Mouse (Mus musculus) MEL (cell line): Measurements from ENCODE around the gene Nav1. TPM values are rescaled to one million over a fixed set of nuclear protein-coding genes. Genes with fewer than 3 reads are reported as not detected.

ENCODE experiments used
- DNase-seq: peaks from one replicate; pipeline ENCODE4 v3.0.0; 2011; ENCODE audit warnings: low read depth, low spot score
- H3K27ac ChIP-seq: 2 replicates; pipeline ENCODE4 v1.5.1; 2012; ENCODE audit warnings: low read depth, mild to moderate bottlenecking, control low read depth, low read length, moderate library complexity; ENCODE audit not compliant: control insufficient read depth
- H3K27me3 ChIP-seq, 2 experiments: fragments of 150-350 bp in 1 of 2; sonication (generic) in 1 of 2; 2 replicates each; pipeline ENCODE4 v1.6.1; 2012; ENCODE audit warnings: low read length in 2 of 2, mild to moderate bottlenecking in 2 of 2, improper control_type of control experiment in 1 of 2, moderate library complexity in 1 of 2; ENCODE audit not compliant: insufficient read depth in 2 of 2, control insufficient read depth in 1 of 2
- H3K36me3 ChIP-seq, 2 experiments: 2 replicates each; pipeline ENCODE4 v1.6.1; 2012 to 2014; ENCODE audit warnings: low read length in 2 of 2, improper control_type of control experiment in 1 of 2, inconsistent platforms in 1 of 2, mild to moderate bottlenecking in 1 of 2; ENCODE audit not compliant: insufficient read depth in 2 of 2, control insufficient read depth in 1 of 2
- H3K4me1 ChIP-seq, 2 experiments: fragments of 150-350 bp in 1 of 2; sonication (generic) in 1 of 2; 2 replicates each; pipeline ENCODE4 v1.6.1; 2012; ENCODE audit warnings: low read length in 2 of 2, improper control_type of control experiment in 1 of 2, mild to moderate bottlenecking in 1 of 2; ENCODE audit not compliant: insufficient read depth in 2 of 2, control insufficient read depth in 1 of 2
- H3K4me3 ChIP-seq, 2 experiments: fragments of 150-350 bp in 1 of 2; sonication (generic) in 1 of 2; 2 replicates each; pipeline ENCODE4 v1.5.1; 2012; ENCODE audit warnings: low read depth in 2 of 2, low read length in 2 of 2, mild to moderate bottlenecking in 2 of 2, moderate library complexity in 2 of 2, control low read depth in 1 of 2, improper control_type of control experiment in 1 of 2; ENCODE audit not compliant: control insufficient read depth in 1 of 2, insufficient read depth in 1 of 2
- H3K79me2 ChIP-seq: 2 replicates; pipeline ENCODE4 v1.6.1; 2012; ENCODE audit warnings: mild to moderate bottlenecking, low read length, moderate library complexity; ENCODE audit not compliant: control insufficient read depth, poor library complexity, insufficient read depth
- H3K9ac ChIP-seq: 2 replicates; pipeline ENCODE4 v1.6.1; 2012; ENCODE audit warnings: low read depth, mild to moderate bottlenecking, control low read depth, low read length, moderate library complexity; ENCODE audit not compliant: control insufficient read depth, poor library complexity, severe bottlenecking
- H3K9me3 ChIP-seq: fragments of 150-350 bp; sonication (generic); replicated peaks from 2 replicates; pipeline ENCODE4 v1.6.1; 2012; ENCODE audit warnings: mild to moderate bottlenecking, low read length, improper control_type of control experiment, moderate library complexity; ENCODE audit not compliant: insufficient read depth
- BHLHE40 ChIP-seq: IDR thresholded peaks from 2 replicates; pipeline ENCODE4 v1.6.1; 2012; ENCODE audit warnings: low read depth, mild to moderate bottlenecking, inconsistent platforms, low read length, improper control_type of control experiment, borderline replicate concordance
- CHD1 ChIP-seq: IDR thresholded peaks from 2 replicates; pipeline ENCODE4 v1.6.1; 2012; ENCODE audit warnings: low read depth, mild to moderate bottlenecking, inconsistent platforms, low read length, improper control_type of control experiment
- CHD2 ChIP-seq: IDR thresholded peaks from 2 replicates; pipeline ENCODE4 v1.6.1; 2011; ENCODE audit warnings: low read length, improper control_type of control experiment
- CTCF ChIP-seq, 3 experiments: IDR thresholded peaks in 2 of 3; conservative IDR thresholded peaks in 1 of 3; 2 replicates each; pipeline ENCODE4 v1.5.1; 2011 to 2012; ENCODE audit warnings: low read length in 3 of 3, low read depth in 2 of 3, mild to moderate bottlenecking in 2 of 3, improper control_type of control experiment in 1 of 3, inconsistent platforms in 1 of 3, mixed read lengths in 1 of 3, moderate library complexity in 1 of 3; ENCODE audit not compliant: control insufficient read depth in 1 of 3, insufficient read depth in 1 of 3, poor library complexity in 1 of 3, severe bottlenecking in 1 of 3
- E2F4 ChIP-seq: IDR thresholded peaks from 2 replicates; pipeline ENCODE4 v1.6.1; 2011; ENCODE audit warnings: low read depth, low read length, improper control_type of control experiment, borderline replicate concordance
- ELF1 ChIP-seq: IDR thresholded peaks from 2 replicates; pipeline ENCODE4 v1.6.1; 2014; ENCODE audit warnings: low read depth, mild to moderate bottlenecking, inconsistent platforms, low read length, improper control_type of control experiment, moderate library complexity
- GABPA ChIP-seq: IDR thresholded peaks from 2 replicates; pipeline ENCODE4 v1.6.1; 2012; ENCODE audit warnings: low read depth, mild to moderate bottlenecking, inconsistent platforms, low read length, improper control_type of control experiment, moderate library complexity
- GATA1 ChIP-seq: IDR thresholded peaks from 2 replicates; pipeline ENCODE4 v1.6.1; 2011; ENCODE audit warnings: low read depth, low read length, improper control_type of control experiment
- HCFC1 ChIP-seq: IDR thresholded peaks from 2 replicates; pipeline ENCODE4 v1.6.1; 2012; ENCODE audit warnings: low read depth, mild to moderate bottlenecking, inconsistent platforms, low read length, improper control_type of control experiment, moderate library complexity
- JUND ChIP-seq: IDR thresholded peaks from 2 replicates; pipeline ENCODE4 v1.6.1; 2011; ENCODE audit warnings: low read depth, mild to moderate bottlenecking, improper control_type of control experiment, low read length
- MAFK ChIP-seq: IDR thresholded peaks from 2 replicates; pipeline ENCODE4 v1.6.1; 2011; ENCODE audit warnings: low read depth, mild to moderate bottlenecking, low read length, improper control_type of control experiment, borderline replicate concordance
- MAX ChIP-seq: IDR thresholded peaks from 2 replicates; pipeline ENCODE4 v1.6.1; 2011; ENCODE audit warnings: low read length, improper control_type of control experiment
- MEF2A ChIP-seq: IDR thresholded peaks from 2 replicates; pipeline ENCODE4 v1.6.1; 2014; ENCODE audit warnings: low read depth, mild to moderate bottlenecking, inconsistent platforms, low read length, improper control_type of control experiment; ENCODE audit not compliant: poor library complexity, insufficient replicate concordance, severe bottlenecking; ENCODE audit errors: extremely low read depth
- MXI1 ChIP-seq: IDR thresholded peaks from 2 replicates; pipeline ENCODE4 v1.6.1; 2011; ENCODE audit warnings: mild to moderate bottlenecking, low read depth, low read length, improper control_type of control experiment
- MYB ChIP-seq: IDR thresholded peaks from 2 replicates; pipeline ENCODE4 v1.6.1; 2011; ENCODE audit warnings: mild to moderate bottlenecking, low read depth, low read length, improper control_type of control experiment
- MYC ChIP-seq: IDR thresholded peaks from 2 replicates; pipeline ENCODE4 v1.6.1; 2011; ENCODE audit warnings: low read depth, mild to moderate bottlenecking, low read length, improper control_type of control experiment, moderate library complexity
- NELFE ChIP-seq: IDR thresholded peaks from 2 replicates; pipeline ENCODE4 v1.6.1; 2011; ENCODE audit warnings: low read depth, low read length, improper control_type of control experiment
- SIN3A ChIP-seq: IDR thresholded peaks from 2 replicates; pipeline ENCODE4 v1.6.1; 2012; ENCODE audit warnings: low read length, improper control_type of control experiment, inconsistent platforms
- SMC3 ChIP-seq: IDR thresholded peaks from 2 replicates; pipeline ENCODE4 v1.6.1; 2011; ENCODE audit warnings: low read depth, low read length, improper control_type of control experiment
- USF2 ChIP-seq, 2 experiments: IDR thresholded peaks; 2 replicates each; pipeline ENCODE4 v1.6.1; 2011 to 2012; ENCODE audit warnings: improper control_type of control experiment in 2 of 2, low read length in 2 of 2, borderline replicate concordance in 1 of 2, inconsistent platforms in 1 of 2, low read depth in 1 of 2, mild to moderate bottlenecking in 1 of 2; ENCODE audit not compliant: insufficient read depth in 1 of 2
- ZMIZ1 ChIP-seq: IDR thresholded peaks from 2 replicates; pipeline ENCODE4 v1.6.1; 2012; ENCODE audit warnings: low read depth, mild to moderate bottlenecking, inconsistent platforms, low read length, improper control_type of control experiment, moderate library complexity
- polyA plus RNA-seq, 2 experiments: library from polyadenylated mRNA; stranded (reverse) in 1 of 2; unstranded in 1 of 2; fragments of >175 nt in 1 of 2; fragments of >200 nt in 1 of 2; gene quantifications; 2 replicates each; pipeline versions ENCODE4 v1.2.1 to v1.2.4; 2012; ENCODE audit warnings: low replicate concordance in 2 of 2, low read depth in 1 of 2; ENCODE audit not compliant: insufficient read length in 2 of 2, insufficient read depth in 1 of 2, missing spikeins in 1 of 2
- total RNA-seq: library from RNA; depleted of rRNA; stranded (reverse); fragments of 300-350 nt; gene quantifications from 2 replicates; pipeline ENCODE4 v1.2.3, GENCODE M21; 2012

Nav1 gene
- total and polyA plus RNA-seq, 3 experiments: 0.89 to 9.6 TPM; not detected in 1

DNA sequence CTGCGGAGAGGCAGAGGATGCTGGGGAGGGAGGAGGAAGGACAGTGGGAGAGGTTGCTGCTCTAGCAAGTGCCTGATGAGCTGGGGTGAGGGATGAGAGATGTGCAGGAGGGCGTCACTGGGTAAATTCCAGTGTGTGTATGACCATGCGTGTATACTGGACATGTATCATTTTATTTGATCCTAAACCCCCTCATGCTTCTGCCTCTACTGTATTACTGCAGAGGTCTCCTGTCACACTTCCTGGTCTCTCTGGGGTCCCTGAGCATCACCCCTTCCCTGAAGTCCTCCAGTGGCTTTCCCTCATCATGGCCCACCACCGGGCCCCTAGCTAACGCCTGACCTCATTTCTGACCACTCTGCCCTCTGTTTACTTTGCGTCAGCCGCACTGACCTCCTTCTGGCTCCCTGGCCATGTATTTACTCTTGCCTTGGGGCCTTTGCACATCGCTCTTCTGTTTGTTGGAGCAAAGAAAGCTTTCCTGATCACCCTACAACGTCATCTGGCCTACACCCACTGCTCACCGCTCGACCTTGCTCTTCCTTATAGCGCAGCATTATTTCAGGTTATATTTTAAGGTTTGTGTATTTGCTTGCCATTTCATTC, 91.4 kb downstream of the Nav1 start:
- Histone ChIP-seq H3K9ac (no peak overlapping the region), H3K9me3 (no peaks in the 10 kb centered on the region), H3K27ac (no peak overlapping the region), H3K36me3 (no peaks in the 10 kb centered on the region), H3K4me1 (0 out of 4 replicates have a peak, but pooled peaks cover 0 to 3% of the 10 kb centered on the region in 2 experiments), H3K79me2 (no peaks in the 10 kb centered on the region), H3K4me3 (no peak overlapping the region), H3K27me3 (no peaks in the 10 kb centered on the region)
- TF ChIP-seq MYC (no peak), GABPA (no peak), HCFC1 (no peak), MYB (no peak)
- DNase-seq: no peak

DNA sequence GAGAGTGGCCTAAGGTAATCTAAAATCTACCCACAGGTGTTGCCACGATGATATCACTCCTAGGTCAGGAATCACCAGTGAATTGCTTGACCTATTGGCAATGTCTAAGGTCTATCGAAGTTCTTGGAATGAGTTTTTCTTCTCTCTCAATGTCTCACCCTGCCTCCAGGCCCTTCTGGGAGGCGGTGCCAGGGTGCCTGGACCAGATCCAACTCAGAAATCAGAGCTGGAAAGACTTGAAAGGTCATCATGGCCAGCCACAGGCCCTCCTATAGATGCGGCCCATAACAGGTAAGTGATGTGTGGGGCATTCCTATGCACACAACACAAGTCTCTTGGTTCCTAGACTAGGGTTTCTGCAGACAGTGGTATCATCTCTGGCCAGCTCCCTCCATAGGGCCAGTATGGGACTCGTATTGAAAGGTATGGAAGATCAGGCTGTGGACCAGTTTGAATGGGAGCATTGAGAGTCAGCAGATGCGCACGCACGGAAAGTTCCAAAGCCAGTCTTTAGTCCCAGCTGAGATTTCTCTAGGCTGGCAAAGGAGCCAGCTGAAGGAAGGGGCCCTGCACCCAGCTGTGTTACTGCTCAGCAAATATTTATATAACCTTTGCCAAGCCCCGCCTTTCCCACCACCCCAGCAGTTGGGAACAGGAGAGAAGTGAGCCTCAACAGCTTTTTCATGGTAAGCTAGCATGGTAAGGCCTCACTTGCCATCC, 92.0 kb downstream of the Nav1 start:
- Histone ChIP-seq H3K27ac (no peak overlapping the region), H3K9ac (no peak overlapping the region), H3K79me2 (no peaks in the 10 kb centered on the region), H3K4me3 (no peak overlapping the region), H3K4me1 (0 out of 4 replicates have a peak, but pooled peaks cover 0 to 3% of the 10 kb centered on the region in 2 experiments), H3K27me3 (no peaks in the 10 kb centered on the region), H3K36me3 (no peaks in the 10 kb centered on the region), H3K9me3 (no peaks in the 10 kb centered on the region)
- no peak for DNase-seq
- TF ChIP-seq CHD1 (no peak), SMC3 (no peak), GATA1 (no peak), NELFE (no peak), JUND (no peak), ZMIZ1 (no peak), MEF2A (no peak), GABPA (no peak), E2F4 (no peak), ELF1 (no peak), BHLHE40 (no peak), SIN3A (no peak), MAFK (no peak), HCFC1 (no peak), MXI1 (no peak), CHD2 (no peak), USF2 (IDR thresholded peaks at IDR 0.05; ENCODE audit: borderline replicate concordance in 1 of 2, insufficient read depth in 1 of 2, low read depth in 1 of 2, low read length in 2 of 2) (no peak), MAX (no peak), CTCF (IDR thresholded peaks at IDR 0.05 in 2 of 3, conservative IDR thresholded peaks at IDR 0.05 in 1 of 3; ENCODE audit: control insufficient read depth in 1 of 3, insufficient read depth in 1 of 3, low read depth in 2 of 3, low read length in 3 of 3, poor library complexity in 1 of 3, severe bottlenecking in 1 of 3) (no peak)
